Mouse (Mus musculus): ENCODE measurements around the gene Mrpl11. TPM values are rescaled to one million over a fixed set of nuclear protein-coding genes. Genes with fewer than 3 reads are reported as not detected.

Mrpl11 gene
- polyA plus RNA-seq (2012; rRNA removed): 47.6 and 55.2 TPM in 2 replicates

DNA sequence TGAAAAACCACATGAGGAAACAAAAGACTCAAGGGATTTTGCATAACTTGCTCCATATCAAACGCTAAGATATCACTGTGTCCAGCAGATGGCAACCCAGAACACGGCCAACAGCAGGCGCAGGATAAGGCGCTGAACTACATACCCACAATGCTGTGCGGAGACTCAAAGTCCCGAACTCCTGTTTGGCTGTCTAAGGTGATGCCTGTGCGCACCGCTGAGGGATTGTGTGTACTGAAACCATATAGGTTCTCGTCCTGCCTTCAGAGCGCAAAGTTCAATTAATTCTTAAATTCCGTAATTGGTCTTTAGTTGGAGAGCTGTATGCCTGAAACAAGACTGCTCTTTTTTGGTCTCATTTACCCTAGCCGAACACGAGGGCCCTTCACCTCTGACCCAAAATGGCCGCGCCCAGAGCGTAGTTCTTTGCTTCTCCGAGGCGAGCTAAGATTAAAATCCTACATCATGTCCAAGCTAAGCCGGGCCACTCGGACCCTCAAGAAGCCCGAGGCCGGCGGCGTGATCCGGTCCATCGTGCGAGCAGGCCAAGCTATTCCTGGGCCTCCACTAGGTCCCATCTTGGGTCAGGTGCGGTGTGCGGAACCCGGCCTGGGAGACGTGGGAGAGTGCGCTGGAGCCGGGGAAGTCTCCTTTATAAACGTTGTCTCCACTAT is at the start of gene Mrpl11:
TSS of gene Mrpl11 (plus strand) at position 220 of the 674 bp plus-strand sequence.
- Histone ChIP-seq H3K27ac (ENCODE audit: insufficient read depth, low read depth, low read length) (peak within 1 kb of the TSS; percentile 93), H3K36me3 (ENCODE audit: control insufficient read depth, insufficient read depth, low read length) (no peaks in the 10 kb centered on the region; the same call in 1 of the 2 replicates), H3K4me3 (ENCODE audit: insufficient read depth, low read depth, low read length) (peak within 1 kb of the TSS; percentile 98), H3K4me1 (ENCODE audit: control insufficient read depth, insufficient read depth, low read length) (no peaks in the 10 kb centered on the region), H3K27me3 (replicated peaks; ENCODE audit: control insufficient read depth, insufficient read depth, low read length) (no peaks in the 10 kb centered on the region)
- 1% methylated on average over 34 of the region's 34 CpGs for WGBS
- peak; percentile 96 for DNase-seq
- TF ChIP-seq POLR2A (IDR thresholded peaks at IDR 0.05; ENCODE audit: low read depth, low read length) (no peak), CTCF (conservative IDR thresholded peaks at IDR 0.05; ENCODE audit: insufficient read depth, insufficient read length, low read depth, low read length) (peak; percentile 90)

DNA sequence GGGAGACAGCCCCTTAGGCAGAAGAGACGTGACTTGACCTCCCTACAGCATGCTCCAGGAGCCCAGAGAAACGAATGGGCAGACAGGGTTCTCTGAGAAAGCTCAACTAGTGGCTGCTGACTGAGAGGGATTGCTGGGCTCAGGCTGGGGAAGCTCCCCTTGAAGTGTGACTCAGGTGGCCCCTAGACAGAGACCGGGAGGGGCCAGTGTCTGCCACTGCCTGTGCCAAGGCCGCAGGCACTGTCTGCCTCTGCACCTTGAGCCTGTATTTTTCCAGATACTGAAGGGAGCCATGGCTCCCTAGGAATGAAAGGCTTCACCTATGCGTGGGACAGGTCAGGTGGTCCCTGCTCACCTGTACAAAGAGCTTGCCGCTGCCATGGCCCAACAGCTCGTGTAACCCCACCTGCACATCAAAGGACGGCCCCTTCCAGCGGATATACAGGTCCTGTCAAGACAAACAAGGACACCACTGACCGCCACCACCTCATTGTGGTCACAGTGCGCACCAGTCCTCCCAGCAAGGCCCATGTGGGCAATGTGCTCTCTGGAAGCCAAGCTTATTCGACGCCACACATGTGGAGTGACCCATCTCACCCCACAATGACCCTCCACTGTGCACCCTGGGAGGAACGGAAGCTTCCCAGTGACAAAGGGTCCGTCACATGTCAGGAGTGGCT is 45.9 kb upstream of the Mrpl11 start:
- no peak for TF ChIP-seq CTCF (conservative IDR thresholded peaks at IDR 0.05; ENCODE audit: insufficient read depth, insufficient read length, low read depth, low read length)
- TF ChIP-seq POLR2A (IDR thresholded peaks at IDR 0.05; ENCODE audit: low read depth, low read length): no peak
- Histone ChIP-seq H3K27me3 (replicated peaks; ENCODE audit: control insufficient read depth, insufficient read depth, low read length) (no peaks in the 10 kb centered on the region), H3K36me3 (ENCODE audit: control insufficient read depth, insufficient read depth, low read length) (peaks cover 2% of the 10 kb centered on the region; the same call in 1 of the 2 replicates), H3K4me3 (ENCODE audit: insufficient read depth, low read depth, low read length) (no peak overlapping the region), H3K27ac (ENCODE audit: insufficient read depth, low read depth, low read length) (no peak overlapping the region), H3K4me1 (ENCODE audit: control insufficient read depth, insufficient read depth, low read length) (no peaks in the 10 kb centered on the region)
- WGBS: 95% methylated on average over 15 of the region's 15 CpGs
- DNase-seq: no peak

GRCm38 (mm10) chr19:4916827-4917226 is 45.1 kb upstream of the Mrpl11 start:
- DNase-seq: no peak
- no peak overlapping the region for H3K27ac ChIP-seq (ENCODE audit: insufficient read depth, low read depth, low read length)
- 81% methylated on average over 10 of the region's 10 CpGs for WGBS
- no peaks in the 10 kb centered on the region for H3K4me1 ChIP-seq (ENCODE audit: control insufficient read depth, insufficient read depth, low read length)
- no peaks in the 10 kb centered on the region for H3K27me3 ChIP-seq (replicated peaks; ENCODE audit: control insufficient read depth, insufficient read depth, low read length)
- no peak for TF ChIP-seq CTCF (conservative IDR thresholded peaks at IDR 0.05; ENCODE audit: insufficient read depth, insufficient read length, low read depth, low read length)
- TF ChIP-seq POLR2A (IDR thresholded peaks at IDR 0.05; ENCODE audit: low read depth, low read length): no peak
- no peak overlapping the region for H3K4me3 ChIP-seq (ENCODE audit: insufficient read depth, low read depth, low read length)
- peaks cover 2% of the 10 kb centered on the region; the same call in 1 of the 2 replicates for H3K36me3 ChIP-seq (ENCODE audit: control insufficient read depth, insufficient read depth, low read length)

DNA sequence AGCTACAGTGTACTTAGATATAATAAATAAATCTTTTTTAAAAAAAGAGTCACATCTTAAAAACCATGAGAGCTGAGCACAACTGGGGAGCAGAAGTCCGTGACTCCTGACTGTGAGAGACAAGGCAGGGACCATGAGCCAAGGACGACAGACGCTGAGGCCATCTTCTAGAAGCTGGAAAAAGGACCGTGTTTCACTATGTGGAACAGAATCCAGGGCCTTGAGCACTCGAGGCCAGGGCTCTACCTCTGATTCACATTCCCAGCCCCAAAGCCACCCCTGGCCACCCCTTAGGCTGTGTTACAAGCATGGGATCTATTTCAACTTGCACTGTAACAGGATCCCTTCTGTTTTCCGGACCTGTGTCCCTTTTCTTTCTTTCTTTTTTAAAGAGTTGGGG is 42.3 kb upstream of the Mrpl11 start:
- 74% methylated on average over 6 of the region's 6 CpGs for WGBS
- Histone ChIP-seq H3K36me3 (ENCODE audit: control insufficient read depth, insufficient read depth, low read length) (peaks cover 4% of the 10 kb centered on the region; the same call in 1 of the 2 replicates), H3K4me3 (ENCODE audit: insufficient read depth, low read depth, low read length) (no peak overlapping the region), H3K4me1 (ENCODE audit: control insufficient read depth, insufficient read depth, low read length) (no peaks in the 10 kb centered on the region), H3K27ac (ENCODE audit: insufficient read depth, low read depth, low read length) (no peak overlapping the region), H3K27me3 (replicated peaks; ENCODE audit: control insufficient read depth, insufficient read depth, low read length) (no peaks in the 10 kb centered on the region)
- DNase-seq: no peak
- no peak for TF ChIP-seq POLR2A (IDR thresholded peaks at IDR 0.05; ENCODE audit: low read depth, low read length)
- TF ChIP-seq CTCF (conservative IDR thresholded peaks at IDR 0.05; ENCODE audit: insufficient read depth, insufficient read length, low read depth, low read length): no peak

DNA sequence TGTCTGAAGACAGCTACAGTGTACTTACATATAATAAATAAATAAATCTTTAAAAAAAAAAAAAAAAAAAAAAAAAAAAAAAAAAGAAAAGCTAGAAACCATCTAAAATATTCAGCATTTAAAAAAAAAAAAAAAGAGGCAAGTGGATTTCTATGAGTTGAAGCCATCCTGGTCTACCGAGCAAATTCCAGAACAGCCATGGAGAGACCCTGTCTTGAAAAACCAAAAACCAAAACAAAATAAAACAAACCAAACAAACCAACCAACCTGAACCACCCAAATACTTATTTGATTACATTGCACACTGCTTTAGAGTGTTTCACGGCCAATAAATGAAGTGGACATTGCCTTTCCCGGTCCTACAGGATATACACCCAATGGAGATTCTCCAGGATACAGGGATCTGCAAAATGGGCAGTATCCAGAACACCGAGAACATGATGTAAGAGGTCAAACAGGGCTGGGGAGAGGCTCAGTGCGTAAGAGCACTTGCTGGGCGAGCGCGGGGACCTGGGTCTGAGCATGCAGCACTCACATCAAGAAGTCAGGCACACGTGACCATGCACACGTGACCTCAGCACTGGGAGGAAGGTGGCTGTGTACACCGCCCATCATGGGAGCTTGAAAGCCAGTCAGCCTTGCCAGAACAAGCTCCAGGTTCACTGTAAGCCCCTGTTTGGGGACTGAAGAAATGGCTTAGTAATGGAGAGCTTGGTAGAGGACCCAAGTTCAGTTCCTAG is 36.7 kb upstream of the Mrpl11 start:
- Histone ChIP-seq H3K27me3 (replicated peaks; ENCODE audit: control insufficient read depth, insufficient read depth, low read length) (no peaks in the 10 kb centered on the region), H3K36me3 (ENCODE audit: control insufficient read depth, insufficient read depth, low read length) (0 out of 2 replicates have a peak, but pooled peaks cover 2% of the 10 kb centered on the region), H3K27ac (ENCODE audit: insufficient read depth, low read depth, low read length) (no peak overlapping the region), H3K4me1 (ENCODE audit: control insufficient read depth, insufficient read depth, low read length) (peaks cover 7% of the 10 kb centered on the region; the same call in 1 of the 2 replicates), H3K4me3 (ENCODE audit: insufficient read depth, low read depth, low read length) (no peak overlapping the region)
- 93% methylated on average over 11 of the region's 11 CpGs for WGBS
- DNase-seq: no peak
- no peak for TF ChIP-seq CTCF (conservative IDR thresholded peaks at IDR 0.05; ENCODE audit: insufficient read depth, insufficient read length, low read depth, low read length)
- TF ChIP-seq POLR2A (IDR thresholded peaks at IDR 0.05; ENCODE audit: low read depth, low read length): no peak

- no peak within 1 kb of the TSS; the same call in 1 of the 2 replicates for H3K27ac ChIP-seq (ENCODE audit: insufficient read depth, low read depth, low read length)
- H3K4me1 ChIP-seq (ENCODE audit: control insufficient read depth, insufficient read depth, low read length): peaks cover 7% of the 10 kb centered on the region; the same call in 1 of the 2 replicates
- no peaks in the 10 kb centered on the region for H3K27me3 ChIP-seq (replicated peaks; ENCODE audit: control insufficient read depth, insufficient read depth, low read length)
- WGBS: under 1% methylated on average over 32 of the region's 32 CpGs
- DNase-seq: peak; percentile 99
- H3K4me3 ChIP-seq (ENCODE audit: insufficient read depth, low read depth, low read length): peak within 1 kb of the TSS; percentile 68
- peak; percentile 17 for TF ChIP-seq POLR2A (IDR thresholded peaks at IDR 0.05; ENCODE audit: low read depth, low read length)
- no peak for TF ChIP-seq CTCF (conservative IDR thresholded peaks at IDR 0.05; ENCODE audit: insufficient read depth, insufficient read length, low read depth, low read length)
- H3K36me3 ChIP-seq (ENCODE audit: control insufficient read depth, insufficient read depth, low read length): no peaks in the 10 kb centered on the region
Measured at GRCm38 (mm10) chr19:4927904-4928531, 33.9 kb upstream of the Mrpl11 start, which contains the start of gene Dpp3. TSS of gene Dpp3 (minus strand) at chr19:4928287.

Measured in kidney, adult 2 months (tissue).